Mouse (Mus musculus) embryonic facial prominence, embryonic 14.5 days (tissue): Measurements from ENCODE around the gene Hist1h2ab. TPM values are rescaled to one million over a fixed set of nuclear protein-coding genes. Genes with fewer than 3 reads are reported as not detected.
"Not testable (repeated sequence)": the region's sequence is repeated elsewhere in the genome, so short reads cannot be mapped to it uniquely, and the experiment has no call there.

Source experiments
- ATAC-seq: fragments of 200-750 bp; cut with Nextera tagmentation; 2 replicates; pipeline ENCODE4 v1.8.0; 2017; ENCODE audit warnings: low read depth, moderate number of reproducible peaks, moderate TSS enrichment
- DNase-seq: peaks from one replicate; pipeline ENCODE4 v3.0.0-alpha.2; 2015; ENCODE audit warnings: low spot score
- H3K27ac ChIP-seq: fragments of 300-500 bp; sonication (generic); replicated peaks from 2 replicates; pipeline ENCODE4 v1.5.1; 2014; ENCODE audit warnings: low read depth, mild to moderate bottlenecking, low read length, moderate library complexity
- H3K27me3 ChIP-seq: fragments of 300-500 bp; sonication (generic); replicated peaks from 2 replicates; pipeline ENCODE4 v1.6.1; 2014; ENCODE audit warnings: low read length; ENCODE audit not compliant: control insufficient read depth, insufficient read depth
- H3K36me3 ChIP-seq: fragments of 300-500 bp; sonication (generic); 2 replicates; pipeline ENCODE4 v1.6.1; 2014; ENCODE audit warnings: low read length, mixed read lengths; ENCODE audit not compliant: control insufficient read depth, insufficient read depth
- H3K4me1 ChIP-seq: fragments of 300-500 bp; sonication (generic); 2 replicates; pipeline ENCODE4 v1.6.1; 2014; ENCODE audit warnings: antibody characterized with exemption, low read length; ENCODE audit not compliant: control insufficient read depth, insufficient read depth
- H3K4me2 ChIP-seq: fragments of 300-500 bp; sonication (generic); 2 replicates; pipeline ENCODE4 v1.6.1; 2014; ENCODE audit warnings: low read depth, mild to moderate bottlenecking, low read length, moderate library complexity, mixed read lengths
- H3K4me3 ChIP-seq: fragments of 300-500 bp; sonication (generic); 2 replicates; pipeline ENCODE4 v1.5.1; 2014; ENCODE audit warnings: low read depth, mild to moderate bottlenecking, low read length
- H3K9ac ChIP-seq: fragments of 300-500 bp; sonication (generic); 2 replicates; pipeline ENCODE4 v1.6.1; 2014; ENCODE audit warnings: low read depth, mild to moderate bottlenecking, low read length, moderate library complexity, mixed read lengths
- H3K9me3 ChIP-seq: fragments of 300-500 bp; sonication (generic); 2 replicates; pipeline ENCODE4 v1.6.1; 2016; ENCODE audit warnings: low read length; ENCODE audit not compliant: control insufficient read depth
- WGBS: fragments of 180-500 bp; shearing (Covaris S2); extraction: QIAGEN DNeasy Blood & Tissue Kit; methylation state at CpG from one replicate; pipeline ENCODE4 v1.1.7; 2014; 5-methylcytosine and 5-hydroxymethylcytosine counted together
- polyA plus RNA-seq: library from polyadenylated mRNA; unstranded; fragments of >200 nt; fragmentation: Nextera tagmentation; extraction: Ambion mirVana; gene quantifications from 2 replicates; pipeline ENCODE4 v1.2.1, GENCODE M21; 2014

Gene Hist1h2ab
- polyA plus RNA-seq, 1 experiment from 2014 or later, result 30.2 TPM

- Histone ChIP-seq H3K4me3 (peak within 1 kb of the TSS; percentile 46), H3K4me1 (peaks cover 10% of the 10 kb centered on the region; the same call in 1 of the 2 replicates), H3K4me2 (peak within 1 kb of the TSS; percentile 86), H3K9me3 (no peaks in the 10 kb centered on the region), H3K36me3 (no peaks in the 10 kb centered on the region), H3K9ac (peak within 1 kb of the TSS; percentile 66), H3K27me3 (no peaks in the 10 kb centered on the region), H3K27ac (no peak within 1 kb of the TSS)
- ATAC-seq (peak; percentile 41; the same call in 1 of the 2 replicates), DNase-seq (peak; percentile 64)
- 5% methylated on average over 13 of the region's 17 CpGs for WGBS
Measured at GRCm38 (mm10) chr13:23710374-23711089, 40.4 kb upstream of the Hist1h2ab start, which contains the start of gene Hfe. Gene Hfe (minus strand): TSS chr13:23710854.

- Histone ChIP-seq H3K36me3 (no peaks in the 10 kb centered on the region), H3K9me3 (no peaks in the 10 kb centered on the region), H3K4me1 (no peaks in the 10 kb centered on the region), H3K4me3 (no peak overlapping the region), H3K4me2 (no peak overlapping the region), H3K9ac (no peak overlapping the region), H3K27ac (no peak overlapping the region), H3K27me3 (no peaks in the 10 kb centered on the region)
- ATAC-seq (no peak), DNase-seq (no peak)
- 84% methylated on average over 5 of the region's 5 CpGs for WGBS
Measured at GRCm38 (mm10) chr13:23716261-23717042, 34.5 kb upstream of the Hist1h2ab start.

- ATAC-seq, result no peak
Measured at GRCm38 (mm10) chr13:23717176-23717575, 33.8 kb upstream of the Hist1h2ab start.

GRCm38 (mm10) chr13:23717593-23718245 lies 33.2 kb upstream of the Hist1h2ab start:
- ATAC-seq, DNase-seq: not testable (repeated sequence)

More at GRCm38 (mm10) chr13:23717176-23717575, 33.8 kb upstream of the Hist1h2ab start:
- H3K4me2 ChIP-seq, result no peak overlapping the region
- DNase-seq, result no peak
- H3K27ac ChIP-seq, result no peak overlapping the region
- WGBS, result 57% methylated on average over 11 of the region's 11 CpGs
- H3K4me3 ChIP-seq, result no peak overlapping the region
- no peaks in the 10 kb centered on the region for H3K9me3 ChIP-seq
- no peaks in the 10 kb centered on the region for H3K27me3 ChIP-seq
- no peak overlapping the region for H3K9ac ChIP-seq
- no peaks in the 10 kb centered on the region for H3K4me1 ChIP-seq
- H3K36me3 ChIP-seq, result no peaks in the 10 kb centered on the region

GRCm38 (mm10) chr13:23724239-23724638 lies 26.7 kb upstream of the Hist1h2ab start:
- ATAC-seq (no peak), DNase-seq (no peak)
- H3K4me2 ChIP-seq, result no peak overlapping the region
- no peaks in the 10 kb centered on the region for H3K4me1 ChIP-seq
- H3K9ac ChIP-seq, result no peak overlapping the region
- no peak overlapping the region for H3K4me3 ChIP-seq
- no peaks in the 10 kb centered on the region for H3K36me3 ChIP-seq
- no peaks in the 10 kb centered on the region for H3K9me3 ChIP-seq
- WGBS, result 83% methylated on average over 4 of the region's 4 CpGs
- no peak overlapping the region for H3K27ac ChIP-seq
- no peaks in the 10 kb centered on the region for H3K27me3 ChIP-seq

More at GRCm38 (mm10) chr13:23717593-23718245, 33.2 kb upstream of the Hist1h2ab start:
- not testable (repeated sequence) for H3K4me2 ChIP-seq, H3K9me3 ChIP-seq, H3K4me3 ChIP-seq, H3K27me3 ChIP-seq, H3K27ac ChIP-seq, H3K36me3 ChIP-seq, H3K9ac ChIP-seq, H3K4me1 ChIP-seq
- WGBS, result 12% methylated on average over 2 of the region's 2 CpGs

- Histone ChIP-seq H3K9ac (no peak overlapping the region), H3K4me2 (no peak overlapping the region), H3K27me3 (no peaks in the 10 kb centered on the region), H3K27ac (no peak overlapping the region), H3K36me3 (no peaks in the 10 kb centered on the region), H3K4me3 (no peak overlapping the region), H3K4me1 (no peaks in the 10 kb centered on the region), H3K9me3 (no peaks in the 10 kb centered on the region)
- no peak for ATAC-seq
- no peak for DNase-seq
- no CpG with 5 or more reads among the region's 1 CpGs for WGBS
Measured at GRCm38 (mm10) chr13:23725213-23725612, 25.7 kb upstream of the Hist1h2ab start.

GRCm38 (mm10) chr13:23728472-23729191 lies 22.3 kb upstream of the Hist1h2ab start:
- no peak overlapping the region for H3K4me3 ChIP-seq
- H3K27ac ChIP-seq, result no peak overlapping the region
- no peaks in the 10 kb centered on the region for H3K9me3 ChIP-seq
- no peak overlapping the region for H3K4me2 ChIP-seq
- no peaks in the 10 kb centered on the region for H3K27me3 ChIP-seq
- H3K9ac ChIP-seq, result no peak overlapping the region
- WGBS, result 91% methylated on average over 18 of the region's 18 CpGs
- no peaks in the 10 kb centered on the region for H3K4me1 ChIP-seq
- no peak for ATAC-seq
- no peaks in the 10 kb centered on the region for H3K36me3 ChIP-seq
- no peak for DNase-seq

GRCm38 (mm10) chr13:23729192-23729525 lies 21.8 kb upstream of the Hist1h2ab start:
- no peaks in the 10 kb centered on the region for H3K36me3 ChIP-seq

More at GRCm38 (mm10) chr13:23729192-23729525, 21.8 kb upstream of the Hist1h2ab start:
- no peaks in the 10 kb centered on the region for H3K4me1 ChIP-seq
- 89% methylated on average over 9 of the region's 9 CpGs for WGBS
- no peak overlapping the region for H3K4me2 ChIP-seq
- no peaks in the 10 kb centered on the region for H3K9me3 ChIP-seq
- H3K9ac ChIP-seq, result no peak overlapping the region
- H3K27me3 ChIP-seq, result no peaks in the 10 kb centered on the region
- DNase-seq (no peak), ATAC-seq (no peak)
- no peak overlapping the region for H3K27ac ChIP-seq
- no peak overlapping the region for H3K4me3 ChIP-seq
